Mouse (Mus musculus) heart, adult 11 months (tissue): ENCODE data around the gene Bola1.

Experiments used
- DNase-seq: peaks from one replicate; pipeline ENCODE4 v3.0.0; 2022

Bola1 gene

GRCm38 (mm10) chr3:96246427-96246856 is 26.9 kb upstream of the Bola1 start, which contains the start of gene Hist2h3c1:
TSS of gene Hist2h3c1 (plus strand) at chr3:96246685.
- DNase-seq: peak; percentile 94

- DNase-seq: peak; percentile 89
Observed at GRCm38 (mm10) chr3:96246018-96246417, 26.5 kb upstream of the Bola1 start.

- peak; percentile 100 for DNase-seq
Observed at GRCm38 (mm10) chr3:96245003-96245886, 25.7 kb upstream of the Bola1 start, which contains the start of gene Hist2h2aa1. TSS of gene Hist2h2aa1 (plus strand) at chr3:96245497.

GRCm38 (mm10) chr3:96243921-96244572 is 24.5 kb upstream of the Bola1 start:
- peak; percentile 88 for DNase-seq

- DNase-seq: peak; percentile 76
Observed at GRCm38 (mm10) chr3:96240799-96241197, 21.3 kb upstream of the Bola1 start.

- peak; percentile 100 for DNase-seq
Observed at GRCm38 (mm10) chr3:96239949-96240798, 20.7 kb upstream of the Bola1 start, which contains the start of gene Hist2h2aa2. TSS of gene Hist2h2aa2 (minus strand) at chr3:96240276.

- DNase-seq: peak; percentile 99
Observed at GRCm38 (mm10) chr3:96238954-96239793, 19.7 kb upstream of the Bola1 start, which contains the start of gene Hist2h3c2. TSS of gene Hist2h3c2 (minus strand) at chr3:96239127.

- peak; percentile 79 for DNase-seq
Observed at GRCm38 (mm10) chr3:96237904-96238511, 18.5 kb upstream of the Bola1 start.

- DNase-seq: peak; percentile 87
Observed at GRCm38 (mm10) chr3:96237335-96237903, 17.9 kb upstream of the Bola1 start.

GRCm38 (mm10) chr3:96236834-96237334 is 17.4 kb upstream of the Bola1 start:
- peak; percentile 82 for DNase-seq

GRCm38 (mm10) chr3:96235836-96236235 is 16.3 kb upstream of the Bola1 start:
- DNase-seq: no peak

- DNase-seq: no peak
Observed at GRCm38 (mm10) chr3:96234914-96235313, 15.4 kb upstream of the Bola1 start.

GRCm38 (mm10) chr3:96231758-96232120 is 12.2 kb upstream of the Bola1 start:
- DNase-seq: no peak

- DNase-seq: peak; percentile 92
Observed at GRCm38 (mm10) chr3:96230910-96231757, 11.6 kb upstream of the Bola1 start.

- DNase-seq: peak; percentile 89
Observed at GRCm38 (mm10) chr3:96230404-96230803, 10.9 kb upstream of the Bola1 start.

GRCm38 (mm10) chr3:96228828-96229227 is 9.3 kb upstream of the Bola1 start:
- DNase-seq: no peak

- DNase-seq: peak; percentile 97
Observed at GRCm38 (mm10) chr3:96226695-96227648, 7.5 kb upstream of the Bola1 start.

GRCm38 (mm10) chr3:96225421-96225820 is 5.9 kb upstream of the Bola1 start:
- peak; percentile 85 for DNase-seq
